Mouse (Mus musculus) left cerebral cortex, postnatal 10 days (tissue): ENCODE data around the gene Ccdc150. TPM values are rescaled to one million over a fixed set of nuclear protein-coding genes. Genes with fewer than 3 reads are reported as not detected.

ENCODE experiments used
- DNase-seq, 2 experiments: peaks; one replicate each; pipeline ENCODE4 v3.0.0; 2021 to 2022; ENCODE audit warnings: low spot score in 2 of 2, mixed read lengths in 1 of 2; ENCODE audit errors: extremely low spot score in 1 of 2
- intact Hi-C: fragments of 180-260 bp; cut with DNase I; formaldehyde crosslinking; loops from one replicate; pipeline ENCODE4 v1.15.1; 2025
- total RNA-seq, 2 experiments: library from RNA; stranded (reverse); gene quantifications; 2 replicates each; pipeline ENCODE4 v1.2.3; 2021

Ccdc150 gene
- total RNA-seq: under 1 TPM; 0.24 to 0.47 TPM

GRCm38 (mm10) chr1:54250158-54250866 lies at the start of gene Ccdc150:
Ccdc150 (plus strand) TSS chr1:54250683.
- intact Hi-C loops: no loop called here
- DNase-seq: peak; percentile 98

- intact Hi-C loops: no loop called here
- no peak for DNase-seq
These were observed 30.2 kb upstream of the Ccdc150 start for GRCm38 (mm10) chr1:54220273-54220672.

- no peak for DNase-seq
These were observed 7.8 kb upstream of the Ccdc150 start for GRCm38 (mm10) chr1:54242722-54243121.

GRCm38 (mm10) chr1:54275552-54275951 lies 25.1 kb downstream of the Ccdc150 start:
- intact Hi-C loops: no loop called here
- DNase-seq: no peak

More at GRCm38 (mm10) chr1:54242722-54243121, 7.8 kb upstream of the Ccdc150 start:
- intact Hi-C loops: no loop called here

- DNase-seq: no peak
- intact Hi-C loops: no loop called here
These were observed 29.1 kb downstream of the Ccdc150 start for GRCm38 (mm10) chr1:54279628-54280027.

GRCm38 (mm10) chr1:54280651-54281050 lies 30.2 kb downstream of the Ccdc150 start:
- intact Hi-C loops: no loop called here
- no peak for DNase-seq

GRCm38 (mm10) chr1:54306404-54306803 lies 55.9 kb downstream of the Ccdc150 start:
- DNase-seq: no peak
- intact Hi-C loops: no loop called here

- intact Hi-C loops: no loop called here
- no peak for DNase-seq
These were observed 76.2 kb downstream of the Ccdc150 start for GRCm38 (mm10) chr1:54326647-54327046.

GRCm38 (mm10) chr1:54327876-54328545 lies 77.5 kb downstream of the Ccdc150 start:
- intact Hi-C loops: no loop called here
- no peak for DNase-seq

- peak in 1 of 2 experiments; percentile 16 for DNase-seq
- intact Hi-C loops: loop anchor here (5.0 to 10.0 kb wide), 2 partner anchors 426 to 608 kb away; no protein-coding TSS in a partner anchor
These were observed 82.5 kb downstream of the Ccdc150 start for GRCm38 (mm10) chr1:54332988-54333387.

GRCm38 (mm10) chr1:54354786-54355185 lies 104.3 kb downstream of the Ccdc150 start:
- DNase-seq: no peak
- intact Hi-C loops: no loop called here

- no peak for DNase-seq
- intact Hi-C loops: no loop called here
These were observed 105.0 kb downstream of the Ccdc150 start for GRCm38 (mm10) chr1:54355485-54355884.

- DNase-seq: no peak
- intact Hi-C loops: no loop called here
These were observed 106.1 kb downstream of the Ccdc150 start for GRCm38 (mm10) chr1:54356566-54356965.

GRCm38 (mm10) chr1:54377506-54378051 lies 127.1 kb downstream of the Ccdc150 start:
- intact Hi-C loops: no loop called here
- DNase-seq: no peak

GRCm38 (mm10) chr1:54380978-54381914 lies 130.8 kb downstream of the Ccdc150 start:
- intact Hi-C loops: loop anchor here (5.0 kb wide), 1 partner anchor 474 kb away; no protein-coding TSS in a partner anchor
- DNase-seq: peak; percentile 42 to 62

GRCm38 (mm10) chr1:54384221-54384620 lies 133.7 kb downstream of the Ccdc150 start:
- intact Hi-C loops: loop anchor here (5.0 kb wide), 1 partner anchor 477 kb away; no protein-coding TSS in a partner anchor
- DNase-seq: no peak

- no peak for DNase-seq
- intact Hi-C loops: no loop called here
These were observed 152.3 kb downstream of the Ccdc150 start for GRCm38 (mm10) chr1:54402736-54403135.
